Mouse (Mus musculus): ENCODE measurements around the gene Rab3c. TPM values are rescaled to one million over a fixed set of nuclear protein-coding genes. Genes with fewer than 3 reads are reported as not detected.

The Rab3c gene
- polyA plus RNA-seq, 1 experiment from 2014 or later = 177 TPM

DNA sequence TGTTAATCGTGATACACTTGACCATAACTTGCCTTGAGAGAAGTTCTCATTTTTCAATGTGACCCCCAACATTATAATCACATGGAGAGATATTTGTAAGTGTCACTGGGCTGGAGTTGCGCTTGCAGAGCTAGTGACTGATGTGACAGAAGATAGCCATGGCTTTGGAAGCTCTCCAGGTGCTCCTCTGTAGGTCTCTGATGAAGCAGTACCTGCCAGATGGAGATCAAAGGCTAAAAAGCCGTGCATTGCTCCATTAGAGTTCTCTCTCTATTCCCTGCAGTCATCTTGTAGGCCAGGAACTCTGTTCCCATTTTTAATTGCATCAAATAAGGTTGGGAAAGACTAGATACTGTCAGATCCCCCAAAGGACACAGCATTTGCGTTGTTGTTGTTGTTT, 112.2 kb downstream of the Rab3c start:
- peaks cover 35% of the 10 kb centered on the region for H3K4me1 ChIP-seq (replicated peaks; ENCODE audit: control insufficient read depth, insufficient read depth, low read length)
- no peak for DNase-seq (ENCODE audit: low spot score)
- H3K4me3 ChIP-seq (replicated peaks; ENCODE audit: low read length) = no peak overlapping the region
- 66% methylated on average over 4 of the region's 4 CpGs for WGBS
- no peaks in the 10 kb centered on the region for H3K36me3 ChIP-seq (replicated peaks; ENCODE audit: control insufficient read depth, insufficient read depth)
- peak overlapping the region; percentile 64 for H3K27ac ChIP-seq
- no peak for ATAC-seq (ENCODE audit: low FRiP score)
- no peak overlapping the region for H3K4me2 ChIP-seq (replicated peaks)
- no peak overlapping the region for H3K9ac ChIP-seq
- H3K9me3 ChIP-seq (ENCODE audit: control insufficient read depth, low read length) = no peaks in the 10 kb centered on the region
- H3K27me3 ChIP-seq (ENCODE audit: control insufficient read depth, insufficient read depth, low read length) = no peaks in the 10 kb centered on the region

GRCm38 (mm10) chr13:110166622-110167330, 114.0 kb downstream of the Rab3c start:
- Histone ChIP-seq H3K9ac (no peak overlapping the region), H3K27me3 (ENCODE audit: control insufficient read depth, insufficient read depth, low read length) (no peaks in the 10 kb centered on the region), H3K27ac (peak overlapping the region; percentile 83), H3K4me1 (replicated peaks; ENCODE audit: control insufficient read depth, insufficient read depth, low read length) (peaks cover 35% of the 10 kb centered on the region), H3K36me3 (replicated peaks; ENCODE audit: control insufficient read depth, insufficient read depth) (no peaks in the 10 kb centered on the region), H3K4me3 (replicated peaks; ENCODE audit: low read length) (no peak overlapping the region), H3K9me3 (ENCODE audit: control insufficient read depth, low read length) (no peaks in the 10 kb centered on the region), H3K4me2 (replicated peaks) (no peak overlapping the region)
- DNase-seq (ENCODE audit: low spot score) (peak; percentile 73), ATAC-seq (ENCODE audit: low FRiP score) (peak; percentile 94)
- WGBS = 33% methylated on average over 3 of the region's 3 CpGs

GRCm38 (mm10) chr13:110159980-110160379, 120.8 kb downstream of the Rab3c start:
- no peaks in the 10 kb centered on the region for H3K27me3 ChIP-seq (ENCODE audit: control insufficient read depth, insufficient read depth, low read length)

DNA sequence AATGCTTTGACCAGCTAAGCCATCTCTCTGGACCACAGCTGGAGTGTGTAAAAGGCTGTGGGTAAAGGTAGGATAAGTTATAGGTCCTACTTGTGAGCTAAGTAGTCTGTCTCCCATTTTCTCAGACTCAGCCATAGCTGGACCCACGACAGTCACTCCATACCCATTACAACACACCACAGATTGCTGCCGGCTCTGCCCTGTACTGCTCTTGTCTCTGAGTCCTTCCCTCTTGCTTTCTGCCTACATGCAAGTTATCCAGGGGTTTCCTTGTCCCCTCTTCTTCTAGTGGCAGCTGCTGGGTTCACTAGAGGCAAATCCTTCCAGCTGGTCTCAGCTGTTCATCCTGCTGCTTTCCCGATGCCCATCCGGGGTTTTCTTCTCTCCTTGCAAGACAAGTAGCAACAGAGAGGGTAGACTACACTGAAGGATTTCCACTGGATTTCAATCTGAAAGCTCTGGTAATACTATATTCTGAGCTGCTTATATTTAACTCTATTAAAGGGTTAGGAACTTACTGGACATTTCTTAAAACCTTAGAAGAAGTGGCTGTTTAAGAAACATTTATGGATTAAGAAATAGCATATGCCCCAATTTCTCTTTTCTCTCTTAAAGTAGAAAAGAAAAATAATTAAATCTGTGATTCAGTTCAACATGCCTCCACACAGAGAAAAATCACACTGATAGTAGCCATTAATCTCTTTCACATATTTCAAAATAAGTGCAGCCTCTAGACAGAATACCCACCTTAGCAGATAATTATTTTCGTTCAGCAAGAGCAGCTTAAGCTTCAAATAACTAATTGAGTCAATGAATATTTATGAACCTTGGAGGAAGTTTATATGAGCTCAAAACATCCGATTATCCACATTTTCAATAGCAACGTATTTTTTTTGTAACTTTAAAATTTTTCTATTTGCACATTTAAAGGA, 121.9 kb downstream of the Rab3c start:
- Histone ChIP-seq H3K9ac (no peak overlapping the region), H3K36me3 (replicated peaks; ENCODE audit: control insufficient read depth, insufficient read depth) (no peaks in the 10 kb centered on the region), H3K27ac (peak overlapping the region; percentile 83), H3K4me2 (replicated peaks) (no peak overlapping the region), H3K4me3 (replicated peaks; ENCODE audit: low read length) (no peak overlapping the region), H3K9me3 (ENCODE audit: control insufficient read depth, low read length) (no peaks in the 10 kb centered on the region), H3K4me1 (replicated peaks; ENCODE audit: control insufficient read depth, insufficient read depth, low read length) (peaks cover 30% of the 10 kb centered on the region), H3K27me3 (ENCODE audit: control insufficient read depth, insufficient read depth, low read length) (no peaks in the 10 kb centered on the region)
- ATAC-seq (ENCODE audit: low FRiP score) = peak; percentile 55; the same call in 1 of the 2 replicates
- DNase-seq (ENCODE audit: low spot score) = no peak
- WGBS = 42% methylated on average over 7 of the region's 7 CpGs

More at GRCm38 (mm10) chr13:110159980-110160379, 120.8 kb downstream of the Rab3c start:
- Histone ChIP-seq H3K9me3 (ENCODE audit: control insufficient read depth, low read length) (no peaks in the 10 kb centered on the region), H3K4me3 (replicated peaks; ENCODE audit: low read length) (no peak overlapping the region), H3K9ac (no peak overlapping the region), H3K4me2 (replicated peaks) (no peak overlapping the region), H3K36me3 (replicated peaks; ENCODE audit: control insufficient read depth, insufficient read depth) (no peaks in the 10 kb centered on the region), H3K4me1 (replicated peaks; ENCODE audit: control insufficient read depth, insufficient read depth, low read length) (peaks cover 23% of the 10 kb centered on the region), H3K27ac (0 out of 2 replicates have a peak overlapping the region, but pooled peaks have one; percentile 54)
- 20% methylated on average over 4 of the region's 4 CpGs for WGBS
- ATAC-seq (ENCODE audit: low FRiP score) (no peak), DNase-seq (ENCODE audit: low spot score) (no peak)

DNA sequence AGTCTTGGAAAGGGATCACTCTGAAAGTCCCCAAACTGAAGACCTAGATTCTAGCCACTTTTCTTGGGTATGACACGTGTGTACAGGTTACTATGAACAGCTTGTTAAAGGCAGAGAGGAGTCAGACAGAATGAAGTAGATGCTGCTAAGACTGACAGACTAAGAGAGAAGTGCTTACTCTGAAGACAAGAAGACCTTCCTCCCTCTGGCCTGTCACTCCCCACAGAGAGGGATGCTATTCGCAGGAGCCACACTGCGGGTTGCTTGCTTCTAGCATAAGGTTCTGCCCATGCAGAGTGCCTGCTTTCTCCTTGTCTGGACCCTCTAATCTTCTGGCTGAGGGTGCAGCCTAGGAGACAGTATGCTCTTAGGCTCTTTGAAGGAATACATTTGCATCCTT, 135.3 kb downstream of the Rab3c start:
- no peak overlapping the region for H3K9ac ChIP-seq
- no peak overlapping the region for H3K4me3 ChIP-seq (replicated peaks; ENCODE audit: low read length)
- peaks cover 20% of the 10 kb centered on the region for H3K4me1 ChIP-seq (replicated peaks; ENCODE audit: control insufficient read depth, insufficient read depth, low read length)
- no peaks in the 10 kb centered on the region for H3K36me3 ChIP-seq (replicated peaks; ENCODE audit: control insufficient read depth, insufficient read depth)
- ATAC-seq (ENCODE audit: low FRiP score) (no peak), DNase-seq (ENCODE audit: low spot score) (no peak)
- no peak overlapping the region; the same call in 1 of the 2 replicates for H3K4me2 ChIP-seq (replicated peaks)
- H3K9me3 ChIP-seq (ENCODE audit: control insufficient read depth, low read length) = no peaks in the 10 kb centered on the region
- 44% methylated on average over 3 of the region's 3 CpGs for whole genome bisulfite sequencing
- H3K27me3 ChIP-seq (ENCODE audit: control insufficient read depth, insufficient read depth, low read length) = no peaks in the 10 kb centered on the region
- peak overlapping the region; percentile 84 for H3K27ac ChIP-seq

- Histone ChIP-seq H3K27me3 (ENCODE audit: control insufficient read depth, insufficient read depth, low read length) (no peaks in the 10 kb centered on the region), H3K4me2 (replicated peaks) (no peak overlapping the region; the same call in 1 of the 2 replicates), H3K27ac (peak overlapping the region; percentile 84), H3K4me1 (replicated peaks; ENCODE audit: control insufficient read depth, insufficient read depth, low read length) (peaks cover 19% of the 10 kb centered on the region), H3K4me3 (replicated peaks; ENCODE audit: low read length) (no peak overlapping the region), H3K9ac (no peak overlapping the region), H3K36me3 (replicated peaks; ENCODE audit: control insufficient read depth, insufficient read depth) (no peaks in the 10 kb centered on the region), H3K9me3 (ENCODE audit: control insufficient read depth, low read length) (no peaks in the 10 kb centered on the region)
- WGBS = 29% methylated on average over 8 of the region's 8 CpGs
- DNase-seq (ENCODE audit: low spot score) (peak; percentile 60), ATAC-seq (ENCODE audit: low FRiP score) (peak; percentile 76)
Observed at GRCm38 (mm10) chr13:110145019-110145418, 135.8 kb downstream of the Rab3c start.

GRCm38 (mm10) chr13:110139339-110139738, 141.5 kb downstream of the Rab3c start:
- peak; percentile 76; the same call in 1 of the 2 replicates for ATAC-seq (ENCODE audit: low FRiP score)
- Histone ChIP-seq H3K36me3 (replicated peaks; ENCODE audit: control insufficient read depth, insufficient read depth) (no peaks in the 10 kb centered on the region), H3K4me3 (replicated peaks; ENCODE audit: low read length) (no peak overlapping the region), H3K27ac (peak overlapping the region; percentile 55), H3K27me3 (ENCODE audit: control insufficient read depth, insufficient read depth, low read length) (no peaks in the 10 kb centered on the region), H3K4me2 (replicated peaks) (no peak overlapping the region), H3K9me3 (ENCODE audit: control insufficient read depth, low read length) (no peaks in the 10 kb centered on the region), H3K9ac (no peak overlapping the region), H3K4me1 (replicated peaks; ENCODE audit: control insufficient read depth, insufficient read depth, low read length) (peaks cover 12% of the 10 kb centered on the region; the same call in 1 of the 2 replicates)
- DNase-seq (ENCODE audit: low spot score) = no peak
- WGBS = 63% methylated on average over 5 of the region's 5 CpGs

DNA sequence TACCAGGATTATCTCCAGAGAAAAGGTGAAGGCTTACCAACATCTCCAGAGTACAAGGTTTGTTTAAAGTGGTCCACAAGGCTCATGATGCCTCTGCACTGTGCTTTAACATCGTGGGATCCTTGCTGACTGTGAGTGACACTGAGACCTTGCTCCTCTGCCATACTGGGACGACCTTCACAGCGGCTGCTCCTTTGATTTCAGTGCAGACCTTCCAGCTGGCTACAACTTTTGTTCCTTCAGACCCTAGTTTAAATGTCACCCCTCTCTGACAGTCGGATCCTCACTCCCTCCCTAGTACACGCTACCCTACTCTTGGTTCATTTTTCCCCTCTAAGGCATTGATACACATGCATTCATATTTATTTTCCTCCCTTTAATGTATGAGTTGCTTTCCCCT, 142.2 kb downstream of the Rab3c start:
- Histone ChIP-seq H3K4me2 (replicated peaks) (no peak overlapping the region), H3K27me3 (ENCODE audit: control insufficient read depth, insufficient read depth, low read length) (no peaks in the 10 kb centered on the region), H3K9ac (no peak overlapping the region), H3K36me3 (replicated peaks; ENCODE audit: control insufficient read depth, insufficient read depth) (no peaks in the 10 kb centered on the region), H3K4me1 (replicated peaks; ENCODE audit: control insufficient read depth, insufficient read depth, low read length) (peaks cover 9% of the 10 kb centered on the region; the same call in 1 of the 2 replicates), H3K27ac (peak overlapping the region; percentile 55), H3K4me3 (replicated peaks; ENCODE audit: low read length) (no peak overlapping the region), H3K9me3 (ENCODE audit: control insufficient read depth, low read length) (no peaks in the 10 kb centered on the region)
- ATAC-seq (ENCODE audit: low FRiP score) (no peak), DNase-seq (ENCODE audit: low spot score) (no peak)
- WGBS = 80% methylated on average over 5 of the region's 5 CpGs
